Mouse (Mus musculus) thymus, adult 2 months (tissue): ENCODE data around the gene Rbm3.

Experiments used
- CTCF ChIP-seq: fragments of 200-500 bp; IDR thresholded peaks from 2 replicates; pipeline ENCODE4 v1.5.1; 2012; ENCODE audit warnings: mild to moderate bottlenecking, control low read depth, low read length, moderate library complexity, borderline replicate concordance; ENCODE audit not compliant: control insufficient read depth, poor library complexity, insufficient read depth; ENCODE audit errors: extremely low read depth
- POLR2A ChIP-seq: fragments of 200-500 bp; IDR thresholded peaks from 2 replicates; pipeline ENCODE4 v1.6.1; 2012; ENCODE audit warnings: mild to moderate bottlenecking, low read length, control low read depth, moderate library complexity; ENCODE audit not compliant: control insufficient read depth, poor library complexity, insufficient read depth; ENCODE audit errors: extremely low read depth

GRCm38 (mm10) chrX:8140446-8140845, 5.2 kb downstream of the Rbm3 start:
- TF ChIP-seq CTCF (no peak), POLR2A (no peak)
